Mouse (Mus musculus) lung, adult 2 months (tissue): ENCODE data around the gene Bpifc.

Source experiments
- CTCF ChIP-seq: fragments of 200-500 bp; IDR thresholded peaks from 2 replicates; pipeline ENCODE4 v1.5.1; 2011; ENCODE audit warnings: mild to moderate bottlenecking, low read length, control low read depth; ENCODE audit not compliant: insufficient read depth
- POLR2A ChIP-seq: fragments of 200-500 bp; IDR thresholded peaks from 2 replicates; pipeline ENCODE4 v1.6.1; 2011; ENCODE audit warnings: low read depth, mild to moderate bottlenecking, control low read depth, low read length, borderline replicate concordance; ENCODE audit errors: extremely low read depth

DNA sequence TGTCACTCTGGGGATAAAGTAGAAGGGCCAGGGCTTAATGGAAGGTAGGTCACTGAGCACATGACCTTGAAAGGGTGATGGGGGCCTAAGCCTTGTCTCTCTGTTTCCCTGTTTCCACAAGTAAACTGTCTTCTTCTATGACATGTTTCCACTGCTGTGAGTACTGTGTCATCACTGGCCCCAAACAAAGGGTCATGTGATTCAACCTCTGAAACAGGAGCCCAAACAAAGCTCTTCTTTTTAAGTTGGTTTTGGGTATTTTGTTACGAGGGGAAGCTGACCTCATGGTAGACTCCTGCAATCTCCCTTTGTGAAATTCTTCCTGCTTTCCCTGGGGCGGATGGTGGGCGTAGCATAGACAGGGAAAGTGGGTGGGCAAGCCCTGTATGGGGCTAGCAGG, 48.6 kb upstream of the Bpifc start:
- TF ChIP-seq POLR2A, result no peak
- TF ChIP-seq CTCF, result no peak
